Mouse (Mus musculus) heart, postnatal 0 days (tissue): ENCODE results near the gene Ccdc150. TPM values are rescaled to one million over a fixed set of nuclear protein-coding genes. Genes with fewer than 3 reads are reported as not detected.

Experiments used
- ATAC-seq: fragments of 200-750 bp; cut with Nextera tagmentation; 2 replicates; pipeline ENCODE4 v1.8.0; 2017; ENCODE audit warnings: low read depth, moderate number of reproducible peaks, moderate library complexity; ENCODE audit not compliant: insufficient read depth
- DNase-seq: peaks from one replicate; pipeline ENCODE4 v3.0.0-alpha.2; 2016; ENCODE audit warnings: low spot score
- H3K27ac ChIP-seq: fragments of 300-500 bp; sonication (generic); 2 replicates; pipeline ENCODE4 v1.5.1; 2014; ENCODE audit warnings: low read depth, mild to moderate bottlenecking
- H3K27me3 ChIP-seq: fragments of 300-500 bp; sonication (generic); 2 replicates; pipeline ENCODE4 v1.6.1; 2014; ENCODE audit warnings: low read length, mixed read lengths; ENCODE audit not compliant: control insufficient read depth, insufficient read depth
- H3K36me3 ChIP-seq: fragments of 300-500 bp; sonication (generic); replicated peaks from 2 replicates; pipeline ENCODE4 v1.6.1; 2014; ENCODE audit warnings: low read length, mixed read lengths; ENCODE audit not compliant: control insufficient read depth, insufficient read depth
- H3K4me1 ChIP-seq: fragments of 300-500 bp; sonication (generic); 2 replicates; pipeline ENCODE4 v1.6.1; 2014; ENCODE audit warnings: antibody characterized with exemption; ENCODE audit not compliant: control insufficient read depth, insufficient read depth
- H3K4me2 ChIP-seq: fragments of 300-500 bp; sonication (generic); 2 replicates; pipeline ENCODE4 v1.6.1; 2014; ENCODE audit warnings: low read depth, mild to moderate bottlenecking, low read length, moderate library complexity
- H3K4me3 ChIP-seq: fragments of 300-500 bp; sonication (generic); 2 replicates; pipeline ENCODE4 v1.5.1; 2014; ENCODE audit warnings: low read depth, low read length
- H3K9ac ChIP-seq: fragments of 300-500 bp; sonication (generic); replicated peaks from 2 replicates; pipeline ENCODE4 v1.6.1; 2014; ENCODE audit warnings: low read depth, low read length, mixed read lengths
- H3K9me3 ChIP-seq: fragments of 300-500 bp; sonication (generic); replicated peaks from 2 replicates; pipeline ENCODE4 v1.6.1; 2016; ENCODE audit warnings: low read length; ENCODE audit not compliant: control insufficient read depth
- CTCF ChIP-seq: IDR thresholded peaks from 2 replicates; pipeline ENCODE4 v1.5.1; 2016; ENCODE audit warnings: antibody characterized with exemption, control low read depth, low read depth
- EP300 ChIP-seq: IDR thresholded peaks from 2 replicates; pipeline ENCODE4 v1.6.1; 2016; ENCODE audit warnings: antibody characterized with exemption, low read depth
- WGBS: fragments of 180-500 bp; shearing (Covaris S2); extraction: QIAGEN DNeasy Blood & Tissue Kit; methylation state at CpG from one replicate; pipeline ENCODE4 v1.1.7; 2014; 5-methylcytosine and 5-hydroxymethylcytosine counted together
- polyA plus RNA-seq: library from polyadenylated mRNA; unstranded; fragments of >200 nt; fragmentation: Nextera tagmentation; extraction: Ambion mirVana; gene quantifications from 2 replicates; pipeline ENCODE4 v1.2.1, GENCODE M21; 2015
- total RNA-seq: library from RNA; depleted of rRNA; stranded (reverse); fragments of >200 nt; gene quantifications from 2 replicates; pipeline ENCODE4 v1.2.3, GENCODE M21; 2014; ENCODE audit warnings: low replicate concordance

Ccdc150 gene
- total and polyA plus RNA-seq, 2 experiments from 2014 or later = 0.63 TPM; not detected in 1

- H3K4me2 ChIP-seq = no peak overlapping the region
- no peaks in the 10 kb centered on the region for H3K27me3 ChIP-seq
- ATAC-seq (peak; percentile 85), DNase-seq (peak; percentile 72)
- no peak overlapping the region for H3K9ac ChIP-seq
- H3K4me1 ChIP-seq = 0 out of 2 replicates have a peak, but pooled peaks cover 9% of the 10 kb centered on the region
- H3K36me3 ChIP-seq = no peaks in the 10 kb centered on the region
- peak overlapping the region; percentile 36; the same call in 1 of the 2 replicates for H3K27ac ChIP-seq
- H3K4me3 ChIP-seq = no peak overlapping the region
- H3K9me3 ChIP-seq = no peaks in the 10 kb centered on the region
- TF ChIP-seq EP300 = no peak
- no peak for TF ChIP-seq CTCF
- WGBS = 18% methylated on average over 5 of the region's 5 CpGs
These were observed 105.0 kb downstream of the Ccdc150 start for GRCm38 (mm10) chr1:54355485-54355884.

GRCm38 (mm10) chr1:54356566-54356965, 106.1 kb downstream of the Ccdc150 start:
- H3K9me3 ChIP-seq = no peaks in the 10 kb centered on the region
- H3K4me1 ChIP-seq = 0 out of 2 replicates have a peak, but pooled peaks cover 9% of the 10 kb centered on the region
- H3K4me2 ChIP-seq = no peak overlapping the region
- ATAC-seq (no peak), DNase-seq (no peak)
- H3K9ac ChIP-seq = no peak overlapping the region
- TF ChIP-seq CTCF (no peak), EP300 (no peak)
- no peak overlapping the region for H3K4me3 ChIP-seq
- no peaks in the 10 kb centered on the region for H3K36me3 ChIP-seq
- 81% methylated on average over 6 of the region's 6 CpGs for WGBS
- no peak overlapping the region for H3K27ac ChIP-seq
- H3K27me3 ChIP-seq = no peaks in the 10 kb centered on the region

- Histone ChIP-seq H3K4me1 (peaks cover 10% of the 10 kb centered on the region), H3K27me3 (no peaks in the 10 kb centered on the region), H3K9ac (no peak overlapping the region), H3K27ac (peak overlapping the region; percentile 90), H3K4me2 (no peak overlapping the region), H3K36me3 (no peaks in the 10 kb centered on the region), H3K4me3 (no peak overlapping the region), H3K9me3 (no peaks in the 10 kb centered on the region)
- peak; percentile 81 for DNase-seq
- TF ChIP-seq CTCF = no peak
- no peak for TF ChIP-seq EP300
- peak; percentile 92 for ATAC-seq
These were observed 127.1 kb downstream of the Ccdc150 start for GRCm38 (mm10) chr1:54377506-54378051.

GRCm38 (mm10) chr1:54380978-54381914, 130.8 kb downstream of the Ccdc150 start:
- H3K4me3 ChIP-seq = no peak overlapping the region
- no peak overlapping the region for H3K9ac ChIP-seq
- H3K36me3 ChIP-seq = no peaks in the 10 kb centered on the region
- H3K9me3 ChIP-seq = no peaks in the 10 kb centered on the region
- DNase-seq (peak; percentile 64), ATAC-seq (no peak)
- no peak overlapping the region for H3K27ac ChIP-seq
- 86% methylated on average over 9 of the region's 9 CpGs for WGBS
- no peak overlapping the region for H3K4me2 ChIP-seq
- no peaks in the 10 kb centered on the region for H3K27me3 ChIP-seq
- peaks cover 8% of the 10 kb centered on the region for H3K4me1 ChIP-seq
- no peak for TF ChIP-seq EP300
- peak; percentile 80 for TF ChIP-seq CTCF

GRCm38 (mm10) chr1:54384221-54384620, 133.7 kb downstream of the Ccdc150 start:
- TF ChIP-seq EP300 (no peak), CTCF (no peak)
- DNase-seq = no peak
- no peak overlapping the region for H3K4me2 ChIP-seq
- no peak overlapping the region for H3K27ac ChIP-seq
- no peak for ATAC-seq
- 47% methylated on average over 1 of the region's 1 CpGs for WGBS
- no peaks in the 10 kb centered on the region for H3K9me3 ChIP-seq
- no peak overlapping the region for H3K4me3 ChIP-seq
- H3K9ac ChIP-seq = no peak overlapping the region
- H3K27me3 ChIP-seq = no peaks in the 10 kb centered on the region
- H3K36me3 ChIP-seq = no peaks in the 10 kb centered on the region
- H3K4me1 ChIP-seq = no peaks in the 10 kb centered on the region
